Mouse (Mus musculus) kidney, postnatal 4 days (tissue): ENCODE results near the gene Asb16.

Source experiments
- DNase-seq, 2 experiments: peaks; one replicate each; pipeline ENCODE4 v3.0.0; 2021; ENCODE audit warnings: mixed read lengths in 2 of 2

Asb16 gene

DNA sequence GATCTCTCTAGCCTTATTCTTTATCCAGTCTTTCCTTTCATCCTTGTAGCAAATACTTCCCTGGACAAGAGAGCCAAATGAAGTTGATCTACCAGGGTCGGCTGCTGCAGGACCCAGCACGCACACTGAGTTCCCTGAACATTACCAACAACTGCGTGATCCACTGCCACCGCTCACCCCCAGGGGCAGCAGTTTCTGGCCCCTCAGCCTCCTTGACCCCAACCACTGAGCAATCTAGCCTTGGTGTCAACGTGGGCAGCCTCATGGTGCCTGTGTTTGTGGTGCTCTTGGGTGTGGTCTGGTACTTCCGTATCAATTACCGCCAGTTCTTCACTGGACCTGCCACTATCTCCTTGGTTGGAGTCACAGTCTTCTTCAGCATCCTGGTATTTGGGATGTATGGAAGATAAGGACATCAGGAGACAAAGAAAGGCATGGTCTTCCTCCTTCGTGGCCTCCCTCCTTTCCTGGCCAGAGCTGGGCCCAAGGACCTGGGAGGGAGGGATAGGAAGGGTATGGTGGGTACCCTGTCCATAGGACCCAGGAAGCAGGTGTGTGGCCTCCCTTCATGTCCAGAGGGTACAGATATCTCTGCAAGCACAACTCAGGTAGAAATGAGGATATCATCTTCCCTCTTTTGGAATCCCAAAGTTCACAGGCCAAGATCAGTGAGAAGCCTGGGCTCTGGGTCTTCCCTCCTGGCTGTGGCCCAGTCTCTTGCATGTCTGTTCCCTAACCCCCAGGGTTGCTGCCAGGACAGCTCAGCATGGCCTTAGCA, 19.7 kb downstream of the Asb16 start:
- no peak for DNase-seq

GRCm38 (mm10) chr11:102288913-102289312, 20.4 kb downstream of the Asb16 start:
- DNase-seq: no peak

DNA sequence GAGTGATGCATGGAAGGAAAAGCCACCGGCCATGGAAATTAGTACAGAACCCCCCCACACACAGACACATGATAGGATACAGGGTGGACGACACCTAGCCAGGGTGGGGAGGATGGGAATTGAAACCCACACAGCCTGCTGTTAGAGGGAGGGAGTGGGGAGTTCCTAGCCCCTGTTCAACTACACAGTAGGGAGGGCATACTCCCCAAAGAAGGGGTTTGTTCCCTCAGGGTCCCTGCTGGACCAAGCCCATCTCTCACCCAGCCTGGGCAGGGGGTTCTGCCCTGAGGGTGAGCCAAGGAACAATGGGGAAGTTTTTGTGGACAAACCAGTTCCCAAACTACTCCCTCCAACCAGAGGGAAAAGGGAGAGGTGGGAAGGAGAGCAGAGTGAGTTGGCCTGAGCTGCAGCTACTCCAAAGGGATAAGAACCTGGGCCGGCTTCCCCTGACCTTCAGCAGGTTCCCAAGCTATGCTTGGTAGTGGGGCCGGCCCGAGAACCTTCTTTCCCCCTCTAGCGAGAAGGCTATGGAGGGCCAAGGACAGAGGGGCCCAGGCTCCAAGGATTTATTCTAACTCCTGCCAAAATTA, 21.1 kb downstream of the Asb16 start:
- DNase-seq: no peak

GRCm38 (mm10) chr11:102290141-102290540, 21.6 kb downstream of the Asb16 start:
- no peak for DNase-seq

DNA sequence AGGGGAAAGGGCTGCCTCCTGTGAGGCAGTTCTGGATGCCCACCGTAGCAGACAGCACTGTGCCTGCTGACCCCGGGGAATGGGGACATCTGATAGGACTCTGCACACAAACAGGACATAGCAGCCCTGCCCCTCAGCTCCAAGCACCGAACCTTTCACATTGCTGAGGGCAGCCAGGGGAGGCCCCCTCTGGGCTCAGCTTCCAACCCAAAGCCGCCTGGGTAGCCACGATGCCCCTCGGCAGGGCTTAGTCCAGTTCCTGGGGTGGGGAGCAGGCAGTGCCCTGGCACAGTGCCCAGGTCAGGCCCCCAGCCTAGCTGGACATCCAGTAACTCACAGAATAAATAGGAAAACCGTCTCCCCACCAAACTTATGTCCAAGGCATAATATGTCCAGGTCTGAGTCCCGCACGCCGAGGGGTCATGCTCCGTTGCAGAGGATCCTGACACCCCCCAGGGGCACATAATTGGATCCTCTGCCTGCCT, 22.6 kb downstream of the Asb16 start:
- no peak for DNase-seq

DNA sequence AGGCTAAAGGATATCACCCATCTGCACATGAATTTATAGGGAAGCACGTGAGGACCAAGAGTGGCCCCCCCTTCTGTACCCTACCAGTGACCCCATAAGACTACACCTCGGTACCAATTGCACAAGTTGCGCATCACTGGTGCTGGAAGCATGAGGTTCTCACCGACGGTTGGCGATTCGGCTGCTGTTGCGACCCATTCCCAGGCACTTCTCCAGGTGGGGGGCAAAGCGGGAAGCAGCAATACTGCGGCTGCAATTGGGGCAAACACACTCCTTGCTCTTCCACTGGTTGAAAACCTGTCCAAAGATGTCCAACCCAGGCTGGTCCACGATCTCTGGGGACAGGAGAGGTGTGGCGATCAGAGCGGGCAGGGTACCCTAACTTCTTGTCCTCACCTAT, 25.4 kb downstream of the Asb16 start:
- no peak for DNase-seq

DNA sequence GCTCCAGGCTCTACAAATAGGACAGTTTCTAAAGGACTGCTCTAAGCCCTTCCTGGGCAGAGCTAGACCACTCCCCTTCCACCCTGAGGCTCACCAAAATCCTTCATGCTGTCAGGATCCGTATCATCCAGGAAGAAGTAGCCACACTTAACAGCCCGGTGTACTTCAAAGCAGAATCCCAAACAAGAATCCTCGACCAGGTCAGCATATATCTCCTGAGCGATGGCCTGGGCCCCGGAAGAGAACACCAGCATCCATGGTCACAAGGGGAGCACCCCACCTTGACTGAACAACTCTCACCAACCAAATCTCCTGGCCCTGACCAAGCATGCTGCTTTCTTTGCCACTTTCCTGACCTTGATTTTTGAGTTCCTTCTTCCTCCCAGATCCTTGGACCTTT, 25.9 kb downstream of the Asb16 start:
- DNase-seq: no peak

GRCm38 (mm10) chr11:102294887-102295597, 26.5 kb downstream of the Asb16 start:
- no peak for DNase-seq

DNA sequence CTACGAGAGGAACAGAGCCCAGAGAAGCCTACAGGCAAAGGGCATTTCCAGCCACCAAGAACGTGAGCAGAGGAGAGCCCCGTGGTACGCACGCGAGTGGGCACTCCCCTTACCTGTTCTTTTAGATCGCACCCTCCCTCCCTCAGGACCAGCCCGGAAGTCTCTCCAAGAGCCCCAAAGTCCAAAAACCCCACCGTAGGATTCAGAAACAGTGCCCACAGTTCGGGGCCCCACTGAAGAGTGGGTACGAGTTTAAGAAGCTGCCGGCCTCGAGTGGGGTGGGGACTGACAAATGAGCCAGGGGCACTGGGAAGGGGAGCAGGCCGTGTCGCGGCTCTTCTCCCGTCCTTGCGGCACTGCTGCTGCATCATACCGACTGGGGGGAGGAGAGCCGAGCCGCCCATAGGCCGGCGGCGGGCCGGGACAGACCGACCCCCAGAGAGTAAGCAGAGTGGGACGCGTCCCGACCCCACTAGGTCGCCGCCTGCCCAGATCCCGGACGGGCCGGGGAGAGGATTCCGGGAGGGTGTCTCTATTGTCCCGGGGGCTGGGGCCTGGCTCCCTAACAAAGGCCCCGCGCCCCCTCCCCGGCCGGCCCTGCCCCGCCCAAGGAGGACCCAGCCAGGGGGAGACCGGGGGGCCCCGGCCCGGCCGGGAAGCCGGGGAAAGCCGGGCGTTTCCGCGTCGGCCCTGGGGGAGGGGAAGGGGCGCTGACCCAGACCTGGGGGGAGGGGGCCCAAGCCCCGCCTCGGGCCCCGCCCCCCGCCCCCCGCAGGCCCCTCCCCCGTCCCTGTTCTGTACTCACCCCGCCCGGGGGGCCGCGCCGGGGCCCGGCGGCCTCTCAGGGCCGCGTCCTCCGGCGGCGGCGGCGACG, 27.3 kb downstream of the Asb16 start:
- DNase-seq: peak; percentile 74 to 85

- peak; percentile 98 to 99 for DNase-seq
These were observed 28.2 kb downstream of the Asb16 start, which contains the start of gene Atxn7l3 for GRCm38 (mm10) chr11:102296491-102297472. TSS of gene Atxn7l3 (minus strand) at chr11:102296631.

DNA sequence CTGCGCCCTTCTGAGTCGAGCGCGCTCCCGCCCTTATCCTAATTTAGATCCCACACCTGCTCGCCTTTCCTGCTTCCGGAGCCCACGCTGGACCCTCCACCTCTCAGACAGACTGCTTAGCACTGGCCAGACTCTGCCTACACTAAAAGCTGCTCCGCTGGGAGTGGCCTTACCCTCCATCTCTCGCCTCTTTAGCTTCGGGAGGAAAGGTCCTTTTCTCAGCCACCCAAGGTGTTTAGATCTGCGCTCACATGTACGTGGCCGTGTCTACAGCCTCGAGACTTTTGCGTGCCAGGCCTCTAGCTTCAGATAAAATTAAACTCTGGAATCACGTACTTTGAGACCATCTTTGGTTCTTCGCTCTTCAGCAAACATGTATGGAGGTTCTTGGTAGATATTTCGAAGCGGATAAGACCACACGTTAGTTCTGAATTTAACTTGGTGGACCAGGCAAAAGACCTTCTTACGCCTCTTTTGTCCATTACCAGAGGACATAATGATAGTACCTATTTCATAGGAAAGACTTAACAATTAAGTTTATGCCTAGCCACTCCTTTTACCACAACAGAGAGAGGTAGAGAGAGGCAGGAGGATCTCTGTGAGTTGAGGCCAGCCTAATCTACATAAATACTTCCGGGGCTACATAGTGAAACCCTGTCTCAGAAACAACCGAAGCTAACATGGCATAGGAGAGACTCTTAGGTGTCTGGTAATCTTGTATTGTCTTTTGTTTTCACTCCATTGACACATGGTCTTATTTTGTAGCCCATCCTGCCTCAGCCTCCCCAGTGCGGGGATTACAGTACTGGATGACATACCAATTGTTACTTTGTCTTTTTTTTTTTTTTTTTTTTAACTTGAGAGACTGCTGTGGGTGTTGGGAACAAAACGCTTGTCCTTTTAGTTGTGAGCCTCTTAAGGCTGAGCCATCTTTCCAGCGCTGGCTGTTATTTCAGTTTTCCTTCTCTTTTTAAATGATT, 29.3 kb downstream of the Asb16 start:
- no peak for DNase-seq

DNA sequence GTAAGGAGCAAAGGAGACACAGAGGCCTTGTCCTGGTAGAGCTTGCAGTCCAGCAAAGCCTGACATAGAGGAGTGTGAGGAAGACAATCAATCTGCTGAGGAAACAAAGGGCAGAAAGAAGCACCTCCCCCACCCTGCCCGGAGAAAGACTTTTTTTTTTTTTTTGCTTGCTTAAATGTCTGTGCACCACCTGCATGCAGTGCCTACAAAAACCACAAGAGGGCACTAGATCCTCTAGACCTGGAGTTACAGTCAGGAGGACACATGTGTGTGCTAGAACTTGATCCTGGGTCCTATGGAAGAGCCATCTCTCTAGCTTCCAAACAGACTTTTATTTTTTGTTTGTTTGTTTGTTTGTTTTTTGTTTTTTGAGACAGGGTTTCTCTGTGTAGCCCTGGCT, 31.3 kb downstream of the Asb16 start:
- peak; percentile 77 to 82 for DNase-seq

DNA sequence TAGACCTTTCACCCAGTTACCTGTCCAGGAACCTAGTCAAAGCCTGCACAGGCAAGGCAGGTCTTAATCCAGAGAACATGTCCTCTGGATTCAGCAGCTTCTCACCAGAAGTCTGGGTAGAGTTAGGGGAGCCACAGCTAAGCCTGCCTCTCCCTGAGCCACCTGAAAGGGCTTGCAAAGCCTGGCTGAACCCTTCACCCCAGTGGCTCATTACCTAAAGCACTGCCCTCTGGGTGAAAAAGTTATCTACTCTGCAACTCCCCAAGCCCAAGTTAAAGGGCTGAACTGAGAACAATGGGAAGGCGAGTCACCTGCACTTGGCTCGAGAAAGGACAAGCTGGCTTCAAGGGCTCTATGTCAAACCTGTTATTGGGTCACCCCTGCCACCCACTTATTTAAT, 35.6 kb downstream of the Asb16 start:
- DNase-seq: no peak

- no peak for DNase-seq
These were observed 36.8 kb downstream of the Asb16 start for GRCm38 (mm10) chr11:102305359-102305758.

DNA sequence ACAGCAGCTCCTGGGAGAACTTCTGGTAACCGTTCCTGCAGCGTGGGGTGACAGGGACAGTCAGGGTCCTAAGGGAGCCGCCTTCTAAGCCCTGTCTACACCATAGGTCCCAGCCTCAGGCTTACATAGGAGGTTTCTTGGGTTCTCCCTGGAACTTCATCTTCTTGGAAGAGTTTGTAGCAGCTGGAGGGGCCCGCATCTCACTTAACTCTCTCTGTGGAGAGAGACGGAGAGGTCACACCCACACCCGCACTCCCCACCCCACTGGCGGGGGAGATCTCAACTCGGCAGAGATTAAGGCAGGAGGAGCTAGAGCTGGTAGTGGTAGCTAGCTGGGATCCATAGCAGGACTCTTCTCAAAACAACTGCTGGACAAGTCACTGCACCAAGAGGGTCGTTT, 39.6 kb downstream of the Asb16 start:
- DNase-seq: no peak

DNA sequence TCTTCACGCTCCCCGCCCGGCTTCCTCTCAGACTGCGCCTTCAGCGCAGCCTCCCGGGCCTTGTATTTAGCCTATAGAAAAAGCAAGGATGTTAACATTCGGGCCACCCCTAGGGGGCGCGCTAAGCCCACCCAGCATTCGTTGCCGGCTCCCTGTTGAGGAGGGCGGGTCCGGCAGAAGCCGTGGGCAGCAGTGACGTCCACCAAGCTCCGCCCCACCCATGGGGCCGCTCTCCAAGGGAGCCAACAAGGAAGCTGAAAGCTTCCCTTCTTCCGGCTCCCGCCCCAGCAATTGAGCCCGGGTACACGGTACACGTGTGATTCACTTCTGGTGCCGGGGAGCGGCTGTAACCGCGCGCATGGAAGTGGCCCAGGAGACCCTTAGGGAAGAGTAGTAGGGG, 40.4 kb downstream of the Asb16 start:
- peak; percentile 98 to 99 for DNase-seq

DNA sequence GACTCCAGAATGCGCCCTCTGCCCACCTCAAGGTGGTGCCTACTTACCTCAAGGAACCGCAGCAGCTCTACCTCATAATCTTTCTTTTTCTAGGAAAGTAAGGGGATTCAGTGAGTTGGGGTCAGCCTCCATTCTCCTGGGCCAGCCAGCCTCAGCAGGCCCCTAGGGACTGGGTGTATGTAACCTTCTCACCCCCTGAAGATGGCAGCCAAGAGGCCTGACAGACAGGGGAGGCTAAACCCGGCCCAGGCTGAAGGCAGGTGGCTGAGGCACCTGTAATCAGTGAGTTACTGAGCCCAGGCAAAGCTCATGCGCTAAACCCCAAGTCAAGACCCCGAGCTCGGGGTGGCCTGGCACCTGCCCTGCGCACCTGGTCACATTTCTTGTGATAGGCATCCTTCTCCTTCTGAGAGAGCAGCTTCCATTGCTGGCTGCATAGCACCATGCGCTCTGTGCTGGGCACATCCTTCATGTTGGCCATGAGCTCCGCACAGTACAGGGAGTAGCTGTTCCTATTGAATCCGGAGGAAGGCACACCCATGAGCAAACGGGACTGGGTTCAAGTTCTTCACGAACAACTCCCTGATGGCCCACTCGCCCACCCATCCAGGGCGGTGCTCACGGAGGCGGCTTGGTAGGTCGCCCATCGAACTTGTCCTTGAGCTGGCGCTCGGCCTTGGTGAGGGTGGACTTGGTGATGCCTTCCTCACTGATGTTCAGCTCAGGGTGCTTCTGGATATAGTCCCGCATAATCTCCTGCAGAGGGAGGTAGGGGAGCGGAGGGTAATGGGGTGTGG, 41.5 kb downstream of the Asb16 start:
- peak in 1 of 2 experiments; percentile 27 for DNase-seq

DNA sequence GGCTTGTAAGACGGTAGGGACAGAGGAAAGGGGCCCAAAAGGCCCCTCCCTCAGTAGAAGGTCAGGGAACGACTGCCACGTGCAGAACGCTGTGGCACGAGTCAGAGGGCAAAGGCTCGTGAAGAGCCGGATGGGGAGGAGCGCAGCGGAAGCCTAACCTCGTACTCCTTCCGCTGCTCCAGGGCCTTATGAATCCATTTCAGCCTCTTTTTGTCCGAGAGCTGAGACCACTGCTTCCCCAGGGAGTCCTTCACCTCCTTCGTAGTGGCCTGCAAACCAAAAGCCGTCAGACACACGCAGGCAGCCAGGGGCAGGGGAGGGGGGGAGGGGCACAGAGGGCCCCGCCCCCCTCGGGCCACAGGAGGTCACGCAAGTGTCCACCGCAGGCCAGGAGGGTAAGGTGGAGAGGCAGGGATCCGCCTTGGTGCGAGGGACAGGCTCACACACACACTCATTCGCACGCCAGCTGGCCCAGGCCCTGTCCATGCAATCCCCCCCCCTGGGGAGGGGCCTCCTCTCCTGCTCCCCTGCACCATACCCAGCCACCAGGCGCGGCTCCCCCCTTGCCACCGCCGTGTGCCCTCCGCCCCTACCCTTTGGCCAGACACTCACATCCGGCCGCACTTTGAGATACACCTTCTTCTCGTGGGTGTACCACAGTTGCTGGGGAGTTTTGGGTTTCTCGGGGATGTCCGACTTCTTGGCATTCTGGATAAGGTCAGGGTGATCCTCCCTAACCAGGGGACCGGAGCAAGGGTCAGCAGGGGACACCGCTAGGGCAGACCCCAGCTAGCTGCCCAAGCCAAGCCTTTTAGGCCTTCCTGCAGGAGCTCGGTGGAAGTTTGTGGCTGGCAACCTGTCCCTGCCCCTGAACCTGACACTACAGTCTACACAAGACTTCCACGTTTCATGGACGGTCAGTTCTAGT, 42.5 kb downstream of the Asb16 start:
- DNase-seq: peak in 1 of 2 experiments; percentile 35
